Mouse (Mus musculus) cerebellum, adult 2 months (tissue): Measurements from ENCODE around the gene Kif11.

Experiments used
- CTCF ChIP-seq: fragments of 200-500 bp; IDR thresholded peaks from 2 replicates; pipeline ENCODE4 v1.5.1; 2011; ENCODE audit warnings: low read depth, mild to moderate bottlenecking, control low read depth, low read length, moderate library complexity, borderline replicate concordance; ENCODE audit not compliant: insufficient read depth
- POLR2A ChIP-seq: fragments of 200-500 bp; IDR thresholded peaks from 2 replicates; pipeline ENCODE4 v1.6.1; 2011; ENCODE audit warnings: low read length, control low read depth, borderline replicate concordance; ENCODE audit not compliant: insufficient read depth

DNA sequence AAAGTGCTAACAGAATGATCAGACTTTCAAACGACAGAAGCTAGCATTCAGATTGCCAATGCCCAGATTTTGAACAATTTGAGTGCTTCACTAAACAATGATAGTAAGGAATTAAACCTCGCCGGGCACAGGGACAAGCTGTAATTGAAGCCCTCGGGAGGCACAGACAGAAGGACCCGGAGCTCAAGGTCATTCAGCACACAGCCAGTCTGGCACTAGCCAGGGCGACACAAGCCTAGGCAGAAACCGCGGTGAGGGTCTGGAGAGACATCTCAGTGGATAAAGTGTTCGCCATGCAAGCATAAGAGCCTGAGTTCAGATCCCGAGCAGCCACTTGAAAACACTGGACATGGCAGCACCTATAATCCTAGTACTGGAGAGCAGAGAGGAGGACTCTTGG lies 27.9 kb upstream of the Kif11 start:
- TF ChIP-seq CTCF (no peak), POLR2A (no peak)
